Mouse (Mus musculus) ovary, postnatal 10 days (tissue): ENCODE measurements around the gene Hist1h3g.
"Not testable (repeated sequence)": the region's sequence is repeated elsewhere in the genome, so short reads cannot be mapped to it uniquely, and the experiment has no call there.

Experiments used
- DNase-seq: peaks from one replicate; pipeline ENCODE4 v3.0.0; 2022; ENCODE audit warnings: low spot score

Gene Hist1h3g

GRCm38 (mm10) chr13:23535137-23536075 is at the start of gene Hist1h3g:
Gene Hist1h3g (plus strand): TSS chr13:23535422.
- DNase-seq: not testable (repeated sequence)

- no peak for DNase-seq
Measured at GRCm38 (mm10) chr13:23488400-23489322, 46.6 kb upstream of the Hist1h3g start, which contains the start of gene Btn2a2. Gene Btn2a2 (minus strand): TSS chr13:23488857.

- DNase-seq: no peak
Measured at GRCm38 (mm10) chr13:23490863-23491262, 44.4 kb upstream of the Hist1h3g start.

- no peak for DNase-seq
Measured at GRCm38 (mm10) chr13:23491263-23491662, 44.0 kb upstream of the Hist1h3g start.

GRCm38 (mm10) chr13:23491990-23492389 is 43.2 kb upstream of the Hist1h3g start:
- DNase-seq: no peak

- no peak for DNase-seq
Measured at GRCm38 (mm10) chr13:23495526-23495925, 39.7 kb upstream of the Hist1h3g start.

GRCm38 (mm10) chr13:23497656-23498321 is 37.4 kb upstream of the Hist1h3g start:
- no peak for DNase-seq

GRCm38 (mm10) chr13:23498653-23499052 is 36.6 kb upstream of the Hist1h3g start:
- DNase-seq: no peak

GRCm38 (mm10) chr13:23499943-23500342 is 35.3 kb upstream of the Hist1h3g start:
- no peak for DNase-seq

GRCm38 (mm10) chr13:23500424-23501200 is 34.6 kb upstream of the Hist1h3g start:
- no peak for DNase-seq

- DNase-seq: no peak
Measured at GRCm38 (mm10) chr13:23501511-23501910, 33.7 kb upstream of the Hist1h3g start.

- DNase-seq: no peak
Measured at GRCm38 (mm10) chr13:23502031-23502567, 33.1 kb upstream of the Hist1h3g start.

GRCm38 (mm10) chr13:23502916-23503315 is 32.3 kb upstream of the Hist1h3g start:
- no peak for DNase-seq

- DNase-seq: no peak
Measured at GRCm38 (mm10) chr13:23503797-23504196, 31.4 kb upstream of the Hist1h3g start.

- no peak for DNase-seq
Measured at GRCm38 (mm10) chr13:23505662-23506345, 29.4 kb upstream of the Hist1h3g start.

- DNase-seq: no peak
Measured at GRCm38 (mm10) chr13:23506351-23506750, 28.9 kb upstream of the Hist1h3g start.

- no peak for DNase-seq
Measured at GRCm38 (mm10) chr13:23506819-23507515, 28.3 kb upstream of the Hist1h3g start.

GRCm38 (mm10) chr13:23510127-23510526 is 25.1 kb upstream of the Hist1h3g start:
- no peak for DNase-seq

GRCm38 (mm10) chr13:23513517-23513916 is 21.7 kb upstream of the Hist1h3g start:
- no peak for DNase-seq

GRCm38 (mm10) chr13:23515281-23515680 is 19.9 kb upstream of the Hist1h3g start:
- DNase-seq: no peak
